Mouse (Mus musculus): ENCODE results near the gene Ctsa.

DNA sequence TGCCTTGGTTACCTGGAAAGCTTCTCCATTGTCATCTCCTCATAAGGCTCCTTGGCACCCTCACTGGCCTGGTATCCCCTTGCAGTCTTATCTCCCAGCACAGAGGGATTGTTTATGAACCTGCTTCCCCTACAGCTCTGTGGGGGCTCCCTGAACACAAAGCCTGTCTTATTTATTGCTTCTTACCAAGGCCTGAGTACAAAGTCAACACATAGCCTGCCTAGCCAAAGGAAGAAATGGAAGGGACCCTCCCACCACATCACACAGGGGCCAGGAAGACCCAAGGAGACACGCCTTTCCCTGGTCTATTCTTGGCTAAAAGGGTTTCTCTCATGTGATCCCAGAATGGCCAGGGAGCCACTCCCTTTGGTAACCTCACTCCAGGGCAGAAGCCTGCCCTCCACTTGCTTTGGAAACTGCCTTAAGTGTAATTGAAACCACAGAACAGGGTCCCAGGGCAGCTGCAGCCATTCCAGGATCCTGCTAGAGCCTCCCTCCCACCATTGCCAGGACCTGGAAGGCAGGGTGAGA is 41.6 kb downstream of the Ctsa start:
- no peak for TF ChIP-seq CTCF (conservative IDR thresholded peaks at IDR 0.05; ENCODE audit: insufficient read depth, insufficient read length, low read depth, low read length)
- no peak for TF ChIP-seq POLR2A (IDR thresholded peaks at IDR 0.05; ENCODE audit: low read depth, low read length)
